Mouse (Mus musculus) liver, embryonic 12.5 days (tissue): ENCODE data around the gene Aplp2. TPM values are rescaled to one million over a fixed set of nuclear protein-coding genes. Genes with fewer than 3 reads are reported as not detected.
A peak's percentile ranks its signal among the peaks of the same experiment; 100 is the strongest.

Experiments
- ATAC-seq: fragments of 200-750 bp; cut with Nextera tagmentation; 2 replicates; pipeline ENCODE4 v1.8.0; 2017; ENCODE audit warnings: moderate number of reproducible peaks, mild to moderate bottlenecking, moderate library complexity
- H3K27ac ChIP-seq: fragments of 300-500 bp; sonication (generic); 2 replicates; pipeline ENCODE4 v1.5.1; 2016; ENCODE audit warnings: mild to moderate bottlenecking
- H3K27me3 ChIP-seq: fragments of 300-500 bp; sonication (generic); replicated peaks from 2 replicates; pipeline ENCODE4 v1.6.1; 2016; ENCODE audit warnings: mild to moderate bottlenecking, moderate library complexity
- H3K36me3 ChIP-seq: fragments of 300-500 bp; sonication (generic); 2 replicates; pipeline ENCODE4 v1.6.1; 2016; ENCODE audit warnings: mild to moderate bottlenecking, moderate library complexity
- H3K4me1 ChIP-seq: fragments of 300-500 bp; sonication (generic); 2 replicates; pipeline ENCODE4 v1.6.1; 2016
- H3K4me2 ChIP-seq: fragments of 300-500 bp; sonication (generic); 2 replicates; pipeline ENCODE4 v1.6.1; 2016; ENCODE audit warnings: mild to moderate bottlenecking, moderate library complexity
- H3K4me3 ChIP-seq: fragments of 300-500 bp; sonication (generic); 2 replicates; pipeline ENCODE4 v1.5.1; 2016; ENCODE audit warnings: mild to moderate bottlenecking, moderate library complexity
- H3K9ac ChIP-seq: fragments of 300-500 bp; sonication (generic); 2 replicates; pipeline ENCODE4 v1.6.1; 2016; ENCODE audit warnings: mild to moderate bottlenecking, moderate library complexity
- H3K9me3 ChIP-seq: fragments of 300-500 bp; sonication (generic); replicated peaks from 2 replicates; pipeline ENCODE4 v1.6.1; 2016; ENCODE audit warnings: mild to moderate bottlenecking, moderate library complexity
- WGBS: fragments of 180-500 bp; shearing (Covaris S2); methylation state at CpG from one replicate; pipeline ENCODE4 v1.1.7; 2016; ENCODE audit not compliant: insufficient replicate concordance; 5-methylcytosine and 5-hydroxymethylcytosine counted together
- polyA plus RNA-seq: library from polyadenylated mRNA; unstranded; fragments of >200 nt; fragmentation: Nextera tagmentation; extraction: Ambion mirVana; gene quantifications from 2 replicates; pipeline ENCODE4 v1.2.1, GENCODE M21; 2016

Gene Aplp2
- 210 and 212 TPM in 2 replicates for polyA plus RNA-seq

- ATAC-seq: peak; percentile 98
- Histone ChIP-seq H3K4me2 (peak within 1 kb of the TSS; percentile 94), H3K27me3 (no peaks in the 10 kb centered on the region), H3K4me3 (peak within 1 kb of the TSS; percentile 92), H3K4me1 (peaks cover 42% of the 10 kb centered on the region), H3K27ac (peak within 1 kb of the TSS; percentile 88), H3K9ac (peak within 1 kb of the TSS; percentile 96), H3K36me3 (no peaks in the 10 kb centered on the region), H3K9me3 (no peaks in the 10 kb centered on the region)
- WGBS: under 1% methylated on average over 63 of the region's 63 CpGs
Measured at GRCm38 (mm10) chr9:31211690-31212499, at the start of gene Aplp2. TSS of gene Aplp2 (minus strand) at chr9:31211815.

GRCm38 (mm10) chr9:31260219-31260618 is 48.6 kb upstream of the Aplp2 start:
- Histone ChIP-seq H3K4me1 (peaks cover 74% of the 10 kb centered on the region), H3K27ac (peak overlapping the region; percentile 43), H3K36me3 (no peaks in the 10 kb centered on the region), H3K9ac (peak overlapping the region; percentile 13; the same call in 1 of the 2 replicates), H3K9me3 (no peaks in the 10 kb centered on the region; the same call in 1 of the 2 replicates), H3K27me3 (no peaks in the 10 kb centered on the region), H3K4me3 (no peak overlapping the region), H3K4me2 (no peak overlapping the region)
- 41% methylated on average over 4 of the region's 4 CpGs for WGBS
- ATAC-seq: peak; percentile 51

DNA sequence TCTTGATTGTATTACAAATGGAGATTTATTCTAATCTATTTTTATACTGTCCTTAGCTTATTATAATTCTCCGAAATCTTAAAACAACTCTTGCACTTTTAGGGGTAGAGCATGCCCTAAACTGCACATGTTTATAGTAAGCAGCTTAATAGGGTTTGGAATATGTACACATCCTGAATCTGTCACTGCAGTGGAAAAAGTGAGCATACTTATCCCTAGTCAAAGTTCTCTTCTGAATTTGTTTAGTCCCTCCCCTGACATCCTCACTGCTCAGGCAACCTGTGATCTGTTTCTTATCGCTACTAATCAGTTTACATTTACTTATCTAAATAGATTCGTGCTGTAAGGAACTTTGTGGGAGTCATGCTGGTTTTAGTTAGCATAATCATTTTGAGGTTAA is 46.6 kb upstream of the Aplp2 start:
- no peak overlapping the region for H3K27ac ChIP-seq
- H3K9ac ChIP-seq: no peak overlapping the region
- H3K27me3 ChIP-seq: no peaks in the 10 kb centered on the region
- no peaks in the 10 kb centered on the region; the same call in 1 of the 2 replicates for H3K9me3 ChIP-seq
- H3K4me3 ChIP-seq: no peak overlapping the region
- H3K36me3 ChIP-seq: no peaks in the 10 kb centered on the region
- H3K4me2 ChIP-seq: no peak overlapping the region
- no peak for ATAC-seq
- WGBS: 47% methylated on average over 3 of the region's 3 CpGs
- H3K4me1 ChIP-seq: peaks cover 87% of the 10 kb centered on the region

DNA sequence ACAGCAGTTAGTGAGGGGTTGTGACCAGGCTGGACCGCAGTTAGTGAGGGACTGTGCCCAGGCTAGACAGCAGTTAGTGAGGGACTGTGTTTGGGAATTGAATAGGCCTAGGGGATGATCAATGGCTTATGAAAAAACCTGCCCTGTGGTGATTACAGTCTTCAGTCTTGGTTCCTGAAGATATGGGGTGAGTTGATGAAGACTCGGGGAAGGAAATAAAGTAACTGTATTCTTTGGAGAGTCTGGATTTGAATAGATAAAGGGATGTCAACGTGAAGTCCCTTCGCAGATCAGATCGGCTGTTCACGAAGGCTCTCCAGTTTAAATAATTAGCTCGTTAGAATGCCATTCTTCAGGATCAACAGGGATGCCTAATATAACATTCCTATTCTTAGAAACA is 44.3 kb upstream of the Aplp2 start:
- H3K4me1 ChIP-seq: peaks cover 87% of the 10 kb centered on the region
- 0 out of 2 replicates have a peak overlapping the region, but pooled peaks have one; percentile 34 for H3K4me3 ChIP-seq
- H3K4me2 ChIP-seq: peak overlapping the region; percentile 63
- H3K27ac ChIP-seq: peak overlapping the region; percentile 92
- peak; percentile 31 for ATAC-seq
- peak overlapping the region; percentile 37; the same call in 1 of the 2 replicates for H3K9ac ChIP-seq
- H3K36me3 ChIP-seq: no peaks in the 10 kb centered on the region
- WGBS: 25% methylated on average over 7 of the region's 7 CpGs
- no peaks in the 10 kb centered on the region for H3K27me3 ChIP-seq
- no peaks in the 10 kb centered on the region for H3K9me3 ChIP-seq

DNA sequence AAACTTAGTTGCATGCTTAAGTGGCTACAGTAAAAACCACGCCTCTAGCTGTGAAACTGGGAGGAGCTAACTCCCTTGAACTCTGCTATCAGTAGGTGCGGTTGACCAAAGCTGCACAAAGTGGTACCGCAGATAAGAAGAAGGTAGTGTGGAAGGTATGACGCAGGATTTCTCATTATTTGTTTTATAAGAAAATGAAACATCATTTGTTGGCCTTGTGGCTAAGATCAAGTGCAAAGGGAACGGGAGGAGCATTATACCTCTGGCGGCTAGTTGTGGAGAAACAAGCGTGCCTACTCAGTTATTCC is 43.0 kb upstream of the Aplp2 start:
- H3K27ac ChIP-seq: peak overlapping the region; percentile 98
- H3K36me3 ChIP-seq: no peaks in the 10 kb centered on the region
- 21% methylated on average over 7 of the region's 7 CpGs for WGBS
- H3K9ac ChIP-seq: peak overlapping the region; percentile 66
- no peaks in the 10 kb centered on the region for H3K9me3 ChIP-seq
- peak overlapping the region; percentile 63 for H3K4me2 ChIP-seq
- peaks cover 76% of the 10 kb centered on the region for H3K4me1 ChIP-seq
- H3K27me3 ChIP-seq: no peaks in the 10 kb centered on the region
- peak overlapping the region; percentile 34 for H3K4me3 ChIP-seq
- peak; percentile 83 for ATAC-seq

- Histone ChIP-seq H3K9me3 (no peaks in the 10 kb centered on the region), H3K36me3 (no peaks in the 10 kb centered on the region), H3K27me3 (no peaks in the 10 kb centered on the region), H3K9ac (peak overlapping the region; percentile 66), H3K27ac (peak overlapping the region; percentile 98), H3K4me2 (peak overlapping the region; percentile 63), H3K4me3 (peak overlapping the region; percentile 35), H3K4me1 (peaks cover 70% of the 10 kb centered on the region)
- peak; percentile 27; the same call in 1 of the 2 replicates for ATAC-seq
- 27% methylated on average over 11 of the region's 11 CpGs for WGBS
Measured at GRCm38 (mm10) chr9:31253866-31254696, 42.5 kb upstream of the Aplp2 start.

- H3K4me3 ChIP-seq: peak overlapping the region; percentile 35
- H3K27me3 ChIP-seq: no peaks in the 10 kb centered on the region
- peak overlapping the region; percentile 66 for H3K9ac ChIP-seq
- peak; percentile 18; the same call in 1 of the 2 replicates for ATAC-seq
- H3K9me3 ChIP-seq: no peaks in the 10 kb centered on the region
- no peaks in the 10 kb centered on the region for H3K36me3 ChIP-seq
- peak overlapping the region; percentile 63 for H3K4me2 ChIP-seq
- peaks cover 70% of the 10 kb centered on the region for H3K4me1 ChIP-seq
- H3K27ac ChIP-seq: peak overlapping the region; percentile 98
- WGBS: 3% methylated on average over 10 of the region's 10 CpGs
Measured at GRCm38 (mm10) chr9:31253311-31253734, 41.7 kb upstream of the Aplp2 start.

GRCm38 (mm10) chr9:31252182-31252799 is 40.7 kb upstream of the Aplp2 start:
- Histone ChIP-seq H3K9ac (peak overlapping the region; percentile 66), H3K27ac (peak overlapping the region; percentile 98), H3K4me1 (peaks cover 69% of the 10 kb centered on the region), H3K4me2 (peak overlapping the region; percentile 63), H3K9me3 (no peaks in the 10 kb centered on the region), H3K36me3 (no peaks in the 10 kb centered on the region), H3K4me3 (peak overlapping the region; percentile 35), H3K27me3 (no peaks in the 10 kb centered on the region)
- ATAC-seq: peak; percentile 88
- WGBS: 40% methylated on average over 10 of the region's 10 CpGs

- WGBS: 64% methylated on average over 8 of the region's 8 CpGs
- 0 out of 2 replicates have a peak, but pooled peaks cover 7% of the 10 kb centered on the region for H3K27me3 ChIP-seq
Measured at GRCm38 (mm10) chr9:31247447-31248220, 36.0 kb upstream of the Aplp2 start.

DNA sequence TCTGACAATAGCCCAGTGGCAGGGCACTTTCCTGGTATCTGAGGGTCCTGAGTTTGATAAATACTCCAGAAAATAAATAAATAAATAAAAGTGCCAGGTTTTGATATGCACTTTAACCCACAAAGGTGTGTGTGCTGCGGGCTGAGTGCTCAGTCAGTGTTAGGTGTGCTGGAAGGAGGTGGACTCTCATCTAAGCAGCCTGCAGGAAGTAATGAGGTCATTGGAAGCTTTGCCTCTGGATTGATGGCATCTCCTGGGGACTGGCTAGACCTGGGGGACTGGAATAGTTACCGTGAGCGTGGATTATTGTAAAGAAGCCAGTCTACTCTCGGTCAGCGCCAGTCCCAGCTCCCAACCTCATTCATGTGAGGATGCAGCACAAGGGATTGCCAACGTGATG is 34.8 kb upstream of the Aplp2 start:
- H3K27me3 ChIP-seq: 0 out of 2 replicates have a peak, but pooled peaks cover 7% of the 10 kb centered on the region
- ATAC-seq: peak; percentile 13; the same call in 1 of the 2 replicates
- no peaks in the 10 kb centered on the region for H3K36me3 ChIP-seq
- peaks cover 29% of the 10 kb centered on the region for H3K4me1 ChIP-seq
- H3K4me2 ChIP-seq: no peak overlapping the region
- no peaks in the 10 kb centered on the region for H3K9me3 ChIP-seq
- H3K9ac ChIP-seq: no peak overlapping the region
- H3K27ac ChIP-seq: no peak overlapping the region
- 70% methylated on average over 6 of the region's 6 CpGs for WGBS
- no peak overlapping the region for H3K4me3 ChIP-seq

More at GRCm38 (mm10) chr9:31247447-31248220, 36.0 kb upstream of the Aplp2 start:
- Histone ChIP-seq H3K4me1 (peaks cover 39% of the 10 kb centered on the region), H3K9ac (no peak overlapping the region), H3K4me3 (no peak overlapping the region), H3K27ac (no peak overlapping the region), H3K9me3 (no peaks in the 10 kb centered on the region), H3K36me3 (no peaks in the 10 kb centered on the region), H3K4me2 (no peak overlapping the region)
- ATAC-seq: no peak

DNA sequence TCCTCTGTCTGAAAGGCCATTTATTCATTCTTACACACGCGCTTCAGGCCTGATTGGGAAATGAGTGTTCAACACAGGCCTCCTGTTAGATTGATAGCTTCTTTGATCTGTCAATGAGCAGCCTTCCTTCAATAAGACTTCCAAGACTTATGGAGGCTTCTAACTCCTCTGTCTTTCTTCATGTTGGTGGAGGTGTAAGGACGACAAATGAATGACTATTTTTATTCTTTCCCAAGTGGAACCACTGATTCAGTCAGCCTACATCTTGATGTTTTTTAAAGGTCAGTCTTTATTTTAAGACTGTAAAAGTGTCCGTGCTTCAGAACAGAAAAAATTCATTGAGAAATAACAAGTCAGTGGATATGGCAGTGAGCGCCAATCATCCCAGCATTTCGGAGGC is 33.4 kb upstream of the Aplp2 start:
- no peak for ATAC-seq
- no peak overlapping the region for H3K27ac ChIP-seq
- no peak overlapping the region for H3K9ac ChIP-seq
- H3K4me2 ChIP-seq: no peak overlapping the region
- H3K27me3 ChIP-seq: 0 out of 2 replicates have a peak, but pooled peaks cover 7% of the 10 kb centered on the region
- H3K9me3 ChIP-seq: no peaks in the 10 kb centered on the region
- no peaks in the 10 kb centered on the region for H3K36me3 ChIP-seq
- WGBS: 86% methylated on average over 6 of the region's 6 CpGs
- peaks cover 28% of the 10 kb centered on the region for H3K4me1 ChIP-seq
- no peak overlapping the region for H3K4me3 ChIP-seq
